Mouse (Mus musculus) testis, adult 2 months (tissue): ENCODE measurements around the gene Krtap3-1.

Experiments used
- CTCF ChIP-seq: fragments of 200-500 bp; IDR thresholded peaks from 2 replicates; pipeline ENCODE4 v1.5.1; 2012; ENCODE audit warnings: low read depth, mild to moderate bottlenecking, inconsistent platforms, low read length, moderate library complexity; ENCODE audit not compliant: control insufficient read depth, insufficient read depth, insufficient replicate concordance
- POLR2A ChIP-seq: fragments of 200-500 bp; IDR thresholded peaks from 2 replicates; pipeline ENCODE4 v1.6.1; 2012; ENCODE audit warnings: low read depth, mild to moderate bottlenecking, inconsistent platforms, low read length, moderate library complexity; ENCODE audit not compliant: control insufficient read depth

- TF ChIP-seq POLR2A (no peak), CTCF (no peak)
These were observed 3.9 kb downstream of the Krtap3-1 start for GRCm38 (mm10) chr11:99562580-99562979.
